Mouse (Mus musculus): ENCODE results near the gene Zfp536. TPM values are rescaled to one million over a fixed set of nuclear protein-coding genes. Genes with fewer than 3 reads are reported as not detected.

Gene Zfp536
- total RNA-seq, 2 experiments from 2014 or later, result 30.4 to 46.5 TPM

GRCm38 (mm10) chr7:37437887-37438286 lies 335.6 kb downstream of the Zfp536 start:
- intact Hi-C loops (cut with DNase I), result no loop called here
- DNase-seq (ENCODE audit: low spot score in 2 of 2), result no peak

DNA sequence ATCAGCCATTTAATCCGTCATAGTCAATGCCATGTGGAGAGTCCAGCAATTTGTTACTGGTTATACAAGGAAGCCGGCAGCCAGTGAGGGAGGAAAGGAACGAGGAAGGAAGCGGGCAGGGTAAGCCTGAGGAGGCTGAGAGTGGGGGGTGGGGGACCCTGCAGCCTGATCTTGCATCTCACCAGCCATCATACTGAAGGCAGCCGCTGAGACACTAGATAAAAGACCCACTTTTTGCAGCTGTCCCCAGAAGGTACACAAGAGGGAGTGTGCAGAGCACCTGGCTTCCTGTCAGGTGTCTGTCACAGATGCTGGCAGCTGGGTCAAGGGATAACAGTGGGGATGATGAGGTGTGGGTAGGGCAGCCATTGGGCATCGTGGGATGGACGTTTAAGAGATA lies 340.3 kb downstream of the Zfp536 start:
- DNase-seq (ENCODE audit: low spot score in 2 of 2), result no peak

DNA sequence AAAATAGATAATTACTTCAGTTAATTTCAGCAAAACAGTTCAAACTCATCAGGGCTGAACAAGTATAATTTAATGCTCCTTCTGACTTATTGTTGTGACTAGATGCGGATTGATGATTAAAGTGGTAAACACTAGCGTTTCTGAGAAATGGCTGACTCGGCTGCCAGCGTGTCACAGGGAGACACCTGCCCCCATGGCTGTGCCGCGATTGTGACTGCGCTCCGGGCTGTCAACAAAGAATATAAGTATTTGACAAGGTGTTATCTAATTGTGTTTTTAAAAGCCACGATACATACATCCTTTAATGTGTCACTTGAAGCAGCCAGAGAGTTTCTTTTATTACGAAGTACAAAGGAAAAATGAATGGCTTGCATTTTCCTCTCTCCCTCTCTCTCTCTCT lies 342.0 kb downstream of the Zfp536 start:
- DNase-seq (ENCODE audit: low spot score in 2 of 2), result no peak
- intact Hi-C loops (cut with DNase I), result no loop called here

More for the DNA sequence above, 340.3 kb downstream of the Zfp536 start:
- intact Hi-C loops (cut with DNase I), result no loop called here

- intact Hi-C loops (cut with DNase I), result no loop called here
- no peak for DNase-seq (ENCODE audit: low spot score in 2 of 2)
Measured at GRCm38 (mm10) chr7:37426061-37426460, 347.4 kb downstream of the Zfp536 start.

GRCm38 (mm10) chr7:37422966-37423365 lies 350.5 kb downstream of the Zfp536 start:
- intact Hi-C loops (cut with DNase I), result no loop called here
- no peak for DNase-seq (ENCODE audit: low spot score in 2 of 2)

Other genes starting within 250 kb of the Zfp536 start
- 10 to 100 TPM; 47.7 to 51.9 TPM for gene Uri1, start 249.9 kb upstream of the Zfp536 start, total RNA-seq (2021)

Measured in left cerebral cortex, postnatal 36 days (tissue).